Mouse (Mus musculus) forebrain, embryonic 11.5 days (tissue): Measurements from ENCODE around the gene Ubap2. TPM values are rescaled to one million over a fixed set of nuclear protein-coding genes. Genes with fewer than 3 reads are reported as not detected.

Experiments
- polyA plus RNA-seq: library from polyadenylated mRNA; unstranded; fragments of >200 nt; fragmentation: Nextera tagmentation; extraction: Ambion mirVana; gene quantifications from 2 replicates; pipeline ENCODE4 v1.2.1, GENCODE M21; 2014

The Ubap2 gene
- polyA plus RNA-seq, 1 experiment from 2014 or later, result 97.3 TPM

Other genes with a start within 250 kb of the Ubap2 start
- not detected in 2 replicates for gene Aqp7, start 227.0 kb downstream of the Ubap2 start, polyA plus RNA-seq
- 1.6 and 2.1 TPM in 2 replicates for gene Aqp3, start 177.0 kb downstream of the Ubap2 start, polyA plus RNA-seq
- 30.9 and 31.6 TPM in 2 replicates for gene Nol6, start 150.7 kb downstream of the Ubap2 start, polyA plus RNA-seq
- 97.3 and 105 TPM in 2 replicates for gene Ube2r2, start 139.4 kb downstream of the Ubap2 start, polyA plus RNA-seq
- 51.8 and 52.5 TPM in 2 replicates for gene Dcaf12, start 39.7 kb upstream of the Ubap2 start, polyA plus RNA-seq
- gene Ubap1, start 73.9 kb upstream of the Ubap2 start, polyA plus RNA-seq, result 71.4 and 88.1 TPM in 2 replicates
- 14.9 and 15.8 TPM in 2 replicates for gene Kif24, start 189.7 kb upstream of the Ubap2 start, polyA plus RNA-seq
- gene Nudt2, start 190.0 kb upstream of the Ubap2 start, polyA plus RNA-seq, result 64.7 and 68.0 TPM in 2 replicates
- 8.7 and 9.2 TPM in 2 replicates for gene AI464131, start 227.9 kb upstream of the Ubap2 start, polyA plus RNA-seq
- gene 1110017D15Rik, start 242.2 kb upstream of the Ubap2 start, polyA plus RNA-seq, result 4.8 and 5.2 TPM in 2 replicates